Mouse (Mus musculus): ENCODE data around the gene Pdlim5.
"Not testable (repeated sequence)": the region's sequence is repeated elsewhere in the genome, so short reads cannot be mapped to it uniquely, and the experiment has no call there.

Gene Pdlim5

DNA sequence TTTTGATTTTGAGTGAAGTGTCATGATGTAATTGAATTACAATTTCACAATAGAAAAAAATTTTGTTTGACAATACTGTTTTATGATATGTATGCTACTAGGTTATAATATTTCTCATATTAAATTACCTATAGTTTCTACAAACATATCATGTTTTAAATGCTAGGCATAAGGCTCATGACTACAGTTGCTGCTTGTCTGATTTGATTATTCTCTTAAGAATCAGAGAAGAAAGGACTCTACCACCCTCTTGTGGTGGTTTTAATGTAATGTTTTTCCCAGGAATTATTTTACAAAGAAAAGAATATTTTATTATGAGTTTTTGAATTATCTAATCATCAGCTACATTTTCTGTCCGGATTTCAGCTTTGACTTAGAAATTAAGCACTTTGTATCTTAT lies 120.5 kb downstream of the Pdlim5 start:
- no peak for DNase-seq (ENCODE audit: low spot score in 2 of 2)

DNA sequence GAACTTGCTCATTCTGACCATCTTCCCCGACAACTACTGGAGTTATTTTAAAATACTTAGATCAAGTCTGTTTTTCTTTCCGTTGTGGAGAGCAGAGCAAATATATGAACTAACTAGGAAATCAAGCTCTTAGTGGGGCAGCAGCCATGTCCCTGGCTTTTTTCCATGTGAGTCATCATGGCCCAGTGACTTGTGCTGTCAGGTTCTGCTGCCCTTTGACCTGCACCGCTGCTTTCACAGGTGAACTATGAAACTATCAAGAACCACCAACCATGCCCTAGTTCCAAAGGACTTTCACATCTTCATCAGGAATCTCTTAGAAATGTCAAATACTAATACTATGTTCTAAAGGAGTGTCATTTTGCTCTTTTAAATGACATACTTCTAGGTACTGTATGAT lies 121.0 kb downstream of the Pdlim5 start:
- no peak for DNase-seq (ENCODE audit: low spot score in 2 of 2)

DNA sequence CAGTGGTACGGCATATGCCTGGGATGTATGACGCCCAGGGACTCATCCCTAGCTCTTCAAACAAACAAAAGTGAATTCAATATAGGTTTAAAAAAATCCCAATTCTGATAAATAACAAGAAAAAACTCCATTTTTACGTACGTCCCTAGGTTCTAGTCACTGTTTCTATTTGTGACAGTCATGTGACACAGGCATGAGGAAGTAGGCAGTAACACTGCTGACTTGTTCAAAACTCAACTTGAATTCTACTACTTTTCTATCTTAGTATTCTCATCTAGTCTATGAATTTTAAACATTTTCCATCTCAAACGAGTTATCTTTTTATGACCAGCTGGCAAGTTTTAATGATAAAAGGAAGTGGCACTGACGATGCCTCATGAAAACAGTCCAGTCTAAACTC lies 122.2 kb downstream of the Pdlim5 start:
- no peak for DNase-seq (ENCODE audit: low spot score in 2 of 2)

DNA sequence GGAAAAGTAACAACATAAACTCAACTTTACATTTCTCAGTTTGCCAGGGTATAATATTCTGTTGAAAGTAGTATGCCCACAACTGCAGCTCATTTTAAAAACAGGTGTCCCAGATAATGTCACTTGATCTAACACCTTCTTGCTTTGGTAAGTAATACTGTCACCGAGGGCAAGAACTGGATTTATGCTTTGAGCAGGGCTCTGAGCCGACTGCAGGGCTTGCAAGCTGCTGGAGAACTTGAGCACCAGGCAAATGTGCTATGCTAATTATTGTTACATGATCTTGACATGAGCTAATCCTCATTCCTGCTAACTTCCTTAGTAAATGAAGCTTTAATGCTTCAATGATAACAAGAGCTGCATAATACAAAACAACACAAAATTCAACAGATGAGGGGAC lies 139.1 kb downstream of the Pdlim5 start:
- DNase-seq (ENCODE audit: low spot score in 2 of 2) = no peak

DNA sequence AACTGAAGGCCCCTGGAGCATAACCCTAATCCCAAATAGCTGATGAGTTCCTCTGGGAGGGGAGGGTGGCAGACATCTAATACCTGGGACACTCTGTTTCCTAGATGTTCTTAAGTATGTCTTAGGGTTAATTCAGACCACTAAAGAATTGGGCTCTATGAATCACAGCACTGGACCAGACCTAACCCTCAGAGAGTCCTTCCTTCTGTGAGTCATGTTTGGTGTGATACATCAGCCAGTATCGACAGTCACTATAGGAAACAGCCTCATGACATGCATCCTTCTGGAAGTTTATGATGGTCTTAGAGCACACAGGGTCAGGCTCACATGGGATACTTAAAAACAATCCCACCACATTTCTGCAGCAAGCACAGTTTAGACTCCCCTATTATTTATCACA lies 143.4 kb downstream of the Pdlim5 start:
- no peak for DNase-seq (ENCODE audit: low spot score in 2 of 2)

DNA sequence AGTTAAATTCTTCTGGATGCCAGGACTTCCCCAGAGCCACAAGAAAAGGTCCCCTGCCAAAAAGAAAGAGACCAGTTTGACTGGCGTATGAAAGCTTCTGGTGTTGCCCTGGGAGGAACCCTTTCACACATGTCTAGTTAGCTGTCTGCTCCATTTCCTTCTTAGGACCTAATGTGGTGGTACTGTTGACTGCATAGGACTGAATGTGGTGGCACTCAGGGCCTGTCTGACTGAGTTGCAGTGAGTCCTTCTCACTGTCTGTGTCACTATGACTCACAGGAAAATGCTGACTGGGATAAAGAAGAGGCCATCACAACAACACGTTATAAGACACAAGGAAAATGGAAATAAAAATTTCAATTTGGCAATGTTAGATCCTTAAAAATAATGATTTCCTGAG lies 146.0 kb downstream of the Pdlim5 start:
- DNase-seq (ENCODE audit: low spot score in 2 of 2) = no peak

DNA sequence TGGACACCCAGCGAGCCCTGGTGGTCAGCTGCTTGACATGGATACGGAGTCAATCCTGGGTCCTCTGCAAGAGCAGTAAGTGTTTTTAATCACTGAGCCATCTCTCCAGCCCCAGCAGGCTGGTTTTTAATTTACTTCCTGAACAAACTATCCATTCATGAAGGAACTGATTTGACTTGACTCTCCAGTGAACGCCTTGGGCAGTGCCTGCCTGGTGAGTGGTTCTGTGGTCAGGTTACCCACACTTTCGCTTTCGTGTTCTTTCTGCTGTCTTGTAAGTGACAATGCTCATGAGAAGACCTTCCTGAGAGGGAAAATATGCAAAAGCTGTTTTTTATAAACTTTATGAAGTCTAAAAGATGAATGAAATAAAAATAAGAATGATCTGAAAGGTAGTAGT lies 152.2 kb downstream of the Pdlim5 start:
- no peak for DNase-seq (ENCODE audit: low spot score in 2 of 2)

DNA sequence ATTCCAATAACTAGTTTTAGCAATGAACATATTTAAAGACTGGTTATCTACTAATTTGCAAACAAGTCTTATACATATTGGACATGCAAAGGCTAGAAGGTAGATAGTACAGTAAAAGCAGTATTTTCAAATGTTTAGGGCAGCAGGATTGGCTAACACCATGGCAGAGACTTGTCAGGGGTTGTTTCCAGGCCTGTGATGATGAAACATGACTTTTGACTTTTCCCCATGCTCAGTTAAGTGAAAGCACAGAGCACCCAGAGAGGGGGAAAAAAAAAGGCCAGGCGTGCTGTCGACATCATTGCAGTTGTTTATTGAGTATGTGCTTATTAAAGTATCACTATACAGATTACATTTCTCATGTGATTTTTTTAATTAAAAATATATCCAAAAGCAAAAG lies 156.2 kb downstream of the Pdlim5 start:
- DNase-seq (ENCODE audit: low spot score in 2 of 2) = no peak

DNA sequence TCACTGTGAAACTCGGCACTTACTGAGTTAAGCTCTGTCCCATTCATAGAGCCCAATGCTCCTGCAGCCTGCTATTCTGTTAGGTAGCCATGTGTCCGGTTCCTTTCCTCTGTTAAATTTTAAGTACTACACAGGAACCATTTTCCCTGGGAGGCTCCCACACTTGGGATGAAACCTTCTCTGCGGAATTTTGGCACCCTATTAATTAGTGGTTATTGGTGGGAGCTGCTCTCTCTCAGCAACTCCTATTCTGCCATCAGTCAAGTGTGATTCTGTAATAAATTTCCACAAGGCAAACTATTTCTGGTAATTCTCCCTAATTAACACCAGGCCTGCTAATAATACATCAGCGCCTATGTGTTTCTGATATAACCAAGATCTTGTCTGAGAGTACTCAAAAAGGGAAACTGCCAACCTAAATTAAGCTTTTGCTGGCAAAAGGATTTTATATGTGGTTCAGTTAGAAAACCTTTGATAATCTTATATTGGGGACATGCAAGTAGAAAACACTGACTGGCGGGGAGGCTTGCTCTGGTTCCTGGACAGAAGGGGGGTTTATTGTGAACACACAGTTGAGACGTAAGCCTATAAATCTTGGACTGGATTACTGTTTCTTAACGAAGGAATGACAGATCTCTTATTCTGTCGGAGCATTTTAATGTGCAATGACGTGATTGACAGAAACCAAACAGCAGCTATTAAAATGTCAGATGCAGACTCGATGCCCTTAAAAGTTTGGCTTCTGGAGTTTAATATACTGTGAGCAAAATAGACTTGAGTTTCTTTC lies 157.0 kb downstream of the Pdlim5 start:
- no peak for DNase-seq (ENCODE audit: low spot score in 2 of 2)

DNA sequence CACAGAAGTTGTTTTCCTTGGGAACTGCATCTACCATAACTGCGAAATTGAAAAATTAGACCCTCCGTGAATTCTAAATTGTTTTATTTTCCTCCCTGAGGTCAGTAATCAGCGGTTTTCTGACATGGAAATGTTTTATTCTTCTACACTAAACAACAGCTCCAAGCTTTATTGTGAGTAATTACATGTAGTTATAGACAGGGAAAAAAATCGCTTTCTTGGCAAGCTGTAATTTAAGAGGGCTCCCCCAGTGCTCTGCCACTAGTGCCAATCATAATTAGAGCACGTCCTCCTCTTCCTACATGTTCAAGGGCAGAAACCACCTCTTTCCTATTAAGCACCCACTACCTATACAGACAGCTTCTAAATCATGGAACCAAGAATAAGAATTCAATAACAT lies 157.9 kb downstream of the Pdlim5 start:
- no peak for DNase-seq (ENCODE audit: low spot score in 2 of 2)

DNA sequence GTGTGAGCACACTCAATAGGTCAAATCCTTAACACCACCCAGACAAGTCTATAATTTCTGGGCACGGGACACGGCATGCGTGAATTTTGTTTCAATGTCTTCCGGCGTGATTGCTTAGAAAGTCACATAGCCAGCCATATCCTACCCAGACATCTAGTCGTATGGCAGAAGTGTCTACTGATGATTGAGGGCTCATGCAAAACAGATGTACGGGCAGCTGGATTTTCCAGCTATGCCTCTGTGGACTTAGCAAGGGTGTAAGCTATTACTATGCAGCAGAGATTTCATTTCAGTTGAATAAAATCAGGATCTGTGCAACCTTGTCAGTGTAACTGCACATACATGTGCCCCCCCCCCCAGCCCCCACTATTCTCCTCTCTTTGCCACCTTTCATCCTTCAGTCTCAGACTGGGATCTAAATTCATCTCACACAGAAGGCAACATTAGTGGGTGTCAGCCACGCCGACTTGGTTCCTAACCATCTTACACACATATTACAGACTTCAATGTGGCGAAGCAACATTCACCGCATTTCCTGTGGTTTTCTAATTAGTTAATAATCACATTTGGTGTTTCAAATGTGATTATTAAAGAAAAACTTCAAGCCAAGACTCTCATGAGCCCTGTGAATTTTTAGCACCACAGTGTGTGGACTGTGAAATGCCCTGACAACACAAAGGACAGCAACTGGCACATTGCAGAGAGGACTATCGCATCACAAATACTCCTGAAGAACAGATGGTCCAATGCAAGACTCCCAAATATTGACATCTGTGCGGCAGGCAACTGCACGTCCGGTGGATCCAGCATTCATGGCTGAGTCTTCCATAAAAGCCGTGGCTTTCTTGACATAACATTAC lies 161.7 kb downstream of the Pdlim5 start:
- DNase-seq (ENCODE audit: low spot score in 2 of 2) = no peak

DNA sequence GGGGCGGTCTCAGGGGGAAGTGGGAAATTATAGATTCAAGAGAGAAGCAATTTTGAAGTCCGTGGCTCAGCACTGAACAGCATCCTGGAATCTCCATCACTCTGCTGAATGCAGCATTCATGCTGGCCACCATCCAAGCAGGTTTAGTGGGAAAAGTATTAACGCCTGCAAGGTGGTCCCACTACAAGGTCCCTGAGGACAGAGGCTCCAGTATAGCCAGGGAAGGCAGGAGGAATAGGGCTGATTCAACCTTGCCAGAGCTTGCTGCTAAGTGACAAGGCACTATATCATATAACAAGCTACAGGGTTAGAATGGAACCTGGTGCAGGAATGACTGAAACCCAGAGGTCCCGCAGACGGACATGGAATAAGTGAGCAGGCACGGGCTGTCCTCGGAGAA lies 166.8 kb downstream of the Pdlim5 start:
- no peak for DNase-seq (ENCODE audit: low spot score in 2 of 2)

DNA sequence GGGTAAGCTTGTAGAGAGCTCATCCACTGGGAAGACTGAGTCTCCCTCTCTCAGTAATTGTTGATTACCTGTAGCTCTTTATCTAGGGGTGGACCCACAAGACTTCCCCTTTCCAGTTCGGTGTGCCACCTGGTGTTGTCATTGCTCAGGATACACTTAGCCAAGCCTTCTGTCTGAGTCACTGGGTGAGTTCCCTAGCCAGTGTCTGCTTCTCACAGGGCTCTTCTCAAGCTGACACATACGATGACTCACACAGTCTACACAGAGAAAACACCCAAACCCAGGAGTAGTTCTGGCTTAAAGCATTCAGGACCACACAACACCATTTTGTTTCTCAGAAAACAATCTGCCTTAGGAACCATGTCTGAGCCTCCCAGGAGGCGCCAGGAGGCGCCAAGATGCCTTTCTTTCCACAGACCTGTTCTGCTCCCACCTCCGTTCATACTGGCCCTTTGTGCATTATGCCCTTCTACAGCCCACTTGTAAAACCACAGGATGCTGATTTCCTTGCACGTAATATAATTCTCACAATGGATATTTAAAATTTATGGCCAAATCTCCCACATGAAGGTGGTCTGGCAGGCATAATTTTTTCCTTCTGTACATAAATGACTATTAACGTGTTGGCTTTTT lies 172.9 kb downstream of the Pdlim5 start:
- no peak for DNase-seq (ENCODE audit: low spot score in 2 of 2)

DNA sequence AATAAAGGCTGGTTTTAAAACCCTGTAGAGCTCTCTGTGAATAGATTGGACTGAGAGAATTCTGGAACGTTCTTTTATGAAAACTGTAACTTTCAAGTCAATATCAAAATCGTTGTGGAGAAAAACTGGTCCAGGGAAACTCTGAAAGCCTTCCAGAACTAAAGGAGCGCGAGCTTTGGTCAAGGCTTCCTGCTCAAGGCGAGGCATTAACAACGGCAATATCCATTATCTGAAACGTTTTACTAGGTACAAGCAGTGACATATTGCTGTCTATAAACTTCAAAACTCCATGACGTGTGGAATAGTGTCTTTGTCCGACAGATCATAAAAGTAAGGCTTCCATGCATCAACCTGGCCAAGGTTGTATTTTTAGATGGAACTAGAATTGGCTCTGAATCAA lies 175.6 kb downstream of the Pdlim5 start:
- no peak for DNase-seq (ENCODE audit: low spot score in 2 of 2)

DNA sequence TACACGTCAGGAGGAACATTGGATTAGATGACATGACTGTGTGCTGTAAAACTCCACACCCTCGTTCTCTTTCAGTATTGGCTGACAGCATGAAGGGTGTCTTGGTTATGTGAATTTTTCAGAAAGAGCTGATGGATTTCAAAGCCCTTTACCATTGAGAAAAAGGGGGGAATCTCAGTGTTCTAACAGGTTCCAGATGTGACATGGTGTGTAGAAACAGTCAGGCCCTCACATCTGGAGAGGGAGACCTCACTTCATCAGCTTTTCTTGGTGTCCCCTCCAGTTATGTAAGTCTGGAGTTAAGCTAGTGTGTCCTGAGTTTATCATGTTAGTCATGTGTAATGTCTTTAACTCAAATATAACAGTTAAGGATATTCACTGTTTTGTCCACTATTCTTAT lies 182.7 kb downstream of the Pdlim5 start:
- no peak for DNase-seq (ENCODE audit: low spot score in 2 of 2)

DNA sequence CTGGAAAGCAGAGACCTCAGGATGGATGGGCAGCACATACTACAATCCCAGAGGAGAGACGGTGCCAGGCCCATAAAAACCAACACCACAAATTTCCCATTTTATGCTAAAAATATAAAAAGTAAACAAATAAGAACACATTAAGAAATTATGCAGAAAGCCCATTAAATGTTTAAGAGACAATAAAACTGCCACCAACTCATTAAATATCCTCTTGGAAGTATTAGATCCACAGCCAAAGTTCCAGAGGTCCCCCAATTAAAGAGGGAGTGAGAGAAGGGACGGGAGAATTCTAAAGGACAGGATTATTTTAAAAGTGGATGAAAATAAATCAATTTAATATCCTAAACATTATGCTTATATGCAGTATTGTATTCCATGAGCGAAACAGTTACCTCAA lies 183.3 kb downstream of the Pdlim5 start:
- DNase-seq (ENCODE audit: low spot score in 2 of 2) = no peak

DNA sequence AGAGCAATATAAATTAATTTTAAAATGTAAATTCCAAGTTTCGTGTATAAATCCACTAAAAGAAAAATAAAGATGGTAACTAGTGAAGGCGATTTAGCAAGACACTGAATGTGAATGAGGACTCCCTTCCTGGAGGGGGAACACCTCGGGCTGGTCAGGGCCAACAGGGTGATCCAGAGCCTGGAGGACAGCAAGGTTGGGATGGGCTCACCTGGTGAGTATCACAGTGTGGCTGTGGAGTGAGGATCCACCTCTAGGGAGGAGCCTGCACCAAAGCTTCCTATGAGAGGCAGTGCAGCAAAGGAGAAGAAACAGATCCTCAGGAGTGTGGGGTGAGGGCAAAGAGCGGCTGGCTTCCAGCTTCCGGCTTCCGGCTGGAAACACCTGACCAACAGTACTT lies 185.5 kb downstream of the Pdlim5 start:
- no peak for DNase-seq (ENCODE audit: low spot score in 2 of 2)

DNA sequence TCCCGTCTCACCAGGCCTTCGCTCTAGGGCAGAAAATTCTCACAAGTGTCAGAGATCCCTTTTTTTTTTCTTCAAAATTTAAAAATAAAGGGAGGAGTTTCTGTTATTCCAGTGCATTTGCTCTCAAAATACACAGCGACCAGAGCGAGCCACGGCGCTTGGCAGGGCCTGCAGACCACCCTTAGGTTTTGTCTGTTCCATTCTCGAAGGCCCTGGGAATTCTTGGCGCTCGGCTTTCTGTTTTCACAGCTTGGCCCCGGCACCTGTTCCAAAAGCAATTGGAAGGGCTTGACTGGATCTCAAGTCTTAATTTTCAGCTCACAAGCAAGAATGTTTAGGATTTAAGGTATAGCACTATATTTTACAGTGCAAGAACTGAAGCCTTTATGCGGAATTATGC lies 186.4 kb downstream of the Pdlim5 start:
- DNase-seq (ENCODE audit: low spot score in 2 of 2) = no peak

DNA sequence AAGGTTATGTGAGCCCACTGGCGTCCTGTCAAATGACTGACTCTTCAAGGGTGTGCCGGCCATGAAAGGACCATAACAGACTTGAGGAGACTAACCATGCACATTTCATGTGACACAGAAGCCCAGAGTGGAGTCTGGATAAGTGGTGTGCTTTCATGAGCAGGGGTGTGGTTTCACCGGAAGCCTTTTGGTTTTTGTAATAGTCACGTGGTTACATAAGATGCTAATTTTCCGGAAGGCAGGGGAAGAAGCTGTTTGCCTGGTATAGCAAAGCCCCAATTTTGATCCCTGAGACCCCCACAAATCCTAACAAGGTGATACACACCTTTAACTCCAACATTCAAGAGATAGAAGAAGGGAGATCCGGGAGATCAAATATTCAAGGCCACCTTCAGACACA lies 188.0 kb downstream of the Pdlim5 start:
- DNase-seq (ENCODE audit: low spot score in 2 of 2) = no peak

DNA sequence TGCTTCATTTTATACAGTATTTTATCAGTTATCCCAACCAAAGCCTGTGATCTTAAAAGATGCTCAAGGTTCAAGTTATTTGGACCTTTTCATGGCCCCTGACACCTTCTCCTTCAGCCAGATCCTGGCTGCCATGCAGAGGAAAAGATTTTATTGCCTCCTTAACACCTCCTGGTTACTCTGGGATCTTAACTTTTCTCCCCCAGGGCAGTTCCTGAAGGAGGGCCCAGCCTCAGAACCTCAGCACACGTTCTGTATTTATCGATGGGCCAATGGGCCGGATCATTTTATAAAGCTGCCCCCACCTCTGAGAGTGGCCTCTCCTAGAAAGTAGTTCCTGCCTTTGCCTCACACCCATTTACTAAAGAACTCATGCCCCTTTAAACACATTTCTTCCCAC lies 189.2 kb downstream of the Pdlim5 start:
- no peak for DNase-seq (ENCODE audit: low spot score in 2 of 2)

DNA sequence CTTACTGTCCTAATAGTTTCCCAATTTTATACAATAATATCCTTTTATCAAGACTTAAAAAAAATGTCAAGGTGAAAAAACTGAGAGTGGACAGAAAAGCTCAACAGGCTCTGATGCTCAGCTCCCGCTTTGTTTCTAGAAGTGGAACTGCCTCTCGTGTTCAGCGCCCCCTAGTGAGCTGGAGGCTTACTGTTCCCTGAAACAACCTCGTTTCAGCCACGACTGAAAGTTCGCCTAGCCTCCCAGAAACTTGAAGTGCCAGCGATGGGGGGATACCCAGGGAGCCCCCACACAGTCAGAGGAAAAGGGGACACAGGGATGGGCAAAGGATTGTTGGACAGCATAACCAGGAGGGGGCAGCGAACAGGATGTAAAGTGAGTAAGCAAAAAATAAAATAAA lies 199.4 kb downstream of the Pdlim5 start:
- no peak for DNase-seq (ENCODE audit: low spot score in 2 of 2)

DNA sequence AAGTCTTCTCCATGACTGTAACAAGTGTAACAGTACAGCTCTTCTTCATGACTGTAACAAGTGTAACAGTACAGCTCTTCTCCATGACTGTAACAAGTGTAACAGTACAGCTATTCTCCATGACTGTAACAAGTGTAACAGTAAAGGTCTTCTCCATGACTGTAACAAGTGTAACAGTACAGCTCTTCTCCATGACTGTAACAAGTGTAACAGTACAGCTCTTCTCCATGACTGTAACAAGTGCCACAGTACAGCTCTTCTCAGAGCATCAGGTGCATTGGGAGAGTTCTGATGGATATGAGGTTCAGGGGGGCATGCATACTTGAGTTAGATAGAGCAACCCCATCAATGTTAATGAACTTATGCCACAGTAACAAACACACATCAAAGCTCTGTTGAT lies 203.9 kb downstream of the Pdlim5 start:
- DNase-seq (ENCODE audit: low spot score in 2 of 2) = not testable (repeated sequence)

All from right cerebral cortex, postnatal 36 days (tissue).